Mouse (Mus musculus): Measurements from ENCODE around the gene Btn2a2. TPM values are rescaled to one million over a fixed set of nuclear protein-coding genes. Genes with fewer than 3 reads are reported as not detected.

Gene Btn2a2
- polyA plus RNA-seq, 1 experiment from 2014 or later: not detected

DNA sequence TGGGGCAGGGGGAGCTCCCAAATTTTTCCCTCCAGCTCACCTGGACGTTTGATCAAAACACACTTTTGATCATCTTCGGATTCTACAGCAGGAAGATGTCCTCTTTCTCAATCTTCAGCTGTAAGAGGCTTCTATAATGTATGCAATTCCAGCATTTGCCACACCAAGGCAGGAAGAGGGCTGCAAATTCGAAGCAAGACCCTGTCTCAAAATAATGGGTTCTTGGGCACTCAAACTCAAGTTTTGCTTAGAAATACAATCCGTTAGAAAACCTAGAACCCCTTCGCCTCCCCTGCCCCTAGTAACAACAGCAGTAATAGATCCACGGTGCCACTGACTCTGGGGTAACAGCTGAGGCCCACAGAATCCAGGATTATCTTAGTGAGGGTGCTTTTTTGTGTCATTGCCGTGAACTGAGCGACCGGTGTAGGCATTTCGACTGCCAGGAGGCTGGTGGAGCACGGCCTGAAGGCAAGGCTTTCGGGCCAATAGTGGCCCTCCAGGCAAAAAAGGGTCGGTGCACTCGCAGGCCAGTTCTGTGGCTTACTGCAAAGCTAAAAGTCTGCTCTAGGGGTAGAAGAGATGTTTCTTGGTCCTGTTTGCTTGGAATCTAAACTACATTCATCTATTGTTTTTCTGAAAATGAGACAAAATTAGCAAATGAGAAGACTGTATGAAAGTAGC, 17.1 kb upstream of the Btn2a2 start:
- Histone ChIP-seq H3K27ac (peak overlapping the region; percentile 76), H3K4me1 (replicated peaks) (peaks cover 66% of the 10 kb centered on the region), H3K36me3 (no peaks in the 10 kb centered on the region), H3K27me3 (no peaks in the 10 kb centered on the region), H3K9ac (peak overlapping the region; percentile 77), H3K9me3 (replicated peaks) (no peaks in the 10 kb centered on the region), H3K4me3 (replicated peaks) (peak overlapping the region; percentile 59), H3K4me2 (peak overlapping the region; percentile 81)
- WGBS (ENCODE audit: insufficient replicate concordance): 2% methylated on average over 14 of the region's 14 CpGs
- ATAC-seq (ENCODE audit: low read depth) (peak; percentile 50), DNase-seq (no peak)

GRCm38 (mm10) chr13:23503797-23504196, 15.1 kb upstream of the Btn2a2 start:
- H3K4me2 ChIP-seq: peak overlapping the region; percentile 52

DNA sequence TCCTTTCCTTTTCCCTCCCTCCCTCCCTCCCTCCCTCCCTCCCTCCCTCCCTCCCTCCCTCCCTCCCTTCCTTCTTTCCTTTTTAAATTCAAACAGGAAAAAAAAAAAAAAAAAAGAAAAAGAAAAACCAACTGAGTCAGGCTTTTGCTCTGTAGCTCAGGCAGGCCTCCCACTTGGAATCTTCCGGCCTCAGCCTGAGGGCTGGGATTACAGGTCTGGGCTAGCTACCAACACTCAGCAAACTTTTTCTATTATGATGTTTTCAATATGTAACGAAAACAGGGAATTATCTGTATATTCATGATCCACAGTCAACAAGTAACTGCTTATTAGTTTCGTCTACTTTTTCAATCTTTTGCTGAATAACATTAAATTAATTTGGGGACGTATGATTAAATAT, 14.3 kb upstream of the Btn2a2 start:
- H3K9ac ChIP-seq: no peak overlapping the region
- ATAC-seq (ENCODE audit: low read depth): no peak
- no peak overlapping the region for H3K4me2 ChIP-seq
- no peak for DNase-seq
- peaks cover 76% of the 10 kb centered on the region for H3K4me1 ChIP-seq (replicated peaks)
- no peaks in the 10 kb centered on the region for H3K36me3 ChIP-seq
- 64% methylated on average over 4 of the region's 4 CpGs for WGBS (ENCODE audit: insufficient replicate concordance)
- no peaks in the 10 kb centered on the region for H3K27me3 ChIP-seq
- H3K27ac ChIP-seq: no peak overlapping the region
- H3K9me3 ChIP-seq (replicated peaks): no peaks in the 10 kb centered on the region
- H3K4me3 ChIP-seq (replicated peaks): no peak overlapping the region

More at GRCm38 (mm10) chr13:23503797-23504196, 15.1 kb upstream of the Btn2a2 start:
- H3K4me1 ChIP-seq (replicated peaks): peaks cover 73% of the 10 kb centered on the region
- ATAC-seq (ENCODE audit: low read depth) (no peak), DNase-seq (peak; percentile 74)
- H3K9ac ChIP-seq: peak overlapping the region; percentile 22; the same call in 1 of the 2 replicates
- H3K27ac ChIP-seq: no peak overlapping the region
- no peaks in the 10 kb centered on the region for H3K27me3 ChIP-seq
- H3K9me3 ChIP-seq (replicated peaks): no peaks in the 10 kb centered on the region
- H3K4me3 ChIP-seq (replicated peaks): peak overlapping the region; percentile 28; the same call in 1 of the 2 replicates
- no peaks in the 10 kb centered on the region for H3K36me3 ChIP-seq
- WGBS (ENCODE audit: insufficient replicate concordance): 1% methylated on average over 9 of the region's 9 CpGs

DNA sequence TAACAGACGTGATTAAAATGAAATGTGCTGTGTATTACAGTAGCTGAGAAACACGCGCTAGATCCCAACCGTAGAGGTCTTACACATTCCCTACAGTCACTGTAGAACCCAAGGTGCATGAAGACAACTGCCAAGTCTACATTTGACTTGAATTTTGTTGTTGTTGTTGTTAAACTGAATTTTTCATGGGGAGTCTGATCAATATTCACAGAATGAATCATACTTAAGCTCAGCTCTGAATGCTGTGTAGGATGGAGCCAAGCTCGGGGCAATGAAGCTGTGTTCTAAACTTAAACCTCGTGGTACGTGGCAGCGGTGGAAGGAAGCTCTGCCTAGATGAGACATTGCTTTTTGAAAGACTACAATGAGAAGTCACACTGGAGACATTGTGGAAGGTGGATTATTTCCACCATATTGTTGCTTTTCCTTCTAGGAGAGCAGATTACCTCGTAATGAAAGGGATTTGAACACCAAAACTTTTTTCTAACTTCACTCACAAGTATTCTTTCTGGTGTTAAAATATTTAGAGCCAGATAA, 13.4 kb upstream of the Btn2a2 start:
- Histone ChIP-seq H3K9ac (peak overlapping the region; percentile 59), H3K9me3 (replicated peaks) (no peaks in the 10 kb centered on the region), H3K4me3 (replicated peaks) (peak overlapping the region; percentile 51), H3K36me3 (no peaks in the 10 kb centered on the region), H3K4me2 (peak overlapping the region; percentile 76), H3K4me1 (replicated peaks) (peaks cover 78% of the 10 kb centered on the region), H3K27me3 (no peaks in the 10 kb centered on the region), H3K27ac (0 out of 2 replicates have a peak overlapping the region, but pooled peaks have one; percentile 51)
- DNase-seq (no peak), ATAC-seq (ENCODE audit: low read depth) (no peak)
- WGBS (ENCODE audit: insufficient replicate concordance): 19% methylated on average over 9 of the region's 9 CpGs

DNA sequence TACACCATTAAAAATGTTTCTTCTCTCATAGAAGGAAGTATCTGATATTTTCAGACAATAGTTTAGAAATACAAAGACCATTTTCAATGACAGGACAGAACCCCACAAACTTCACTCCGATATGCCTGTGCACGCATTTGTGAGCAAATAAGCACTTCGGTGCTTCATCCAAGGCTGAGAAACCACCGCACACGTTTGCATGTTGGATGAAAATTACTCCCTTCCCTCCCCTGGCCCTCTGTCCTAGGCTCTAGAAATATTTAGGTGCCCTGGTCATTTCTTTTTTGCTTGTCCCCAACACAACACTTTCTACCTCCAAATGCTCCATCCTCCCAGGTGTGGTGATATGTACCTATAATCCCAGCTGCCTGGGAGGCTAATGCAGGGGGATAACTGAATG, 12.9 kb upstream of the Btn2a2 start:
- Histone ChIP-seq H3K36me3 (no peaks in the 10 kb centered on the region), H3K4me2 (peak overlapping the region; percentile 76), H3K27me3 (no peaks in the 10 kb centered on the region), H3K9ac (peak overlapping the region; percentile 59), H3K4me1 (replicated peaks) (peaks cover 76% of the 10 kb centered on the region), H3K9me3 (replicated peaks) (no peaks in the 10 kb centered on the region), H3K4me3 (replicated peaks) (peak overlapping the region; percentile 51), H3K27ac (no peak overlapping the region)
- DNase-seq: no peak
- 21% methylated on average over 5 of the region's 5 CpGs for WGBS (ENCODE audit: insufficient replicate concordance)
- no peak for ATAC-seq (ENCODE audit: low read depth)

- Histone ChIP-seq H3K27me3 (no peaks in the 10 kb centered on the region), H3K4me1 (replicated peaks) (peaks cover 69% of the 10 kb centered on the region), H3K9ac (no peak overlapping the region), H3K36me3 (no peaks in the 10 kb centered on the region), H3K9me3 (replicated peaks) (no peaks in the 10 kb centered on the region), H3K4me3 (replicated peaks) (peak overlapping the region; percentile 58), H3K27ac (no peak overlapping the region), H3K4me2 (peak overlapping the region; percentile 76)
- WGBS (ENCODE audit: insufficient replicate concordance): under 1% methylated on average over 17 of the region's 17 CpGs
- DNase-seq (peak; percentile 88), ATAC-seq (ENCODE audit: low read depth) (peak; percentile 79)
Measured at GRCm38 (mm10) chr13:23500424-23501200, 12.0 kb upstream of the Btn2a2 start.

DNA sequence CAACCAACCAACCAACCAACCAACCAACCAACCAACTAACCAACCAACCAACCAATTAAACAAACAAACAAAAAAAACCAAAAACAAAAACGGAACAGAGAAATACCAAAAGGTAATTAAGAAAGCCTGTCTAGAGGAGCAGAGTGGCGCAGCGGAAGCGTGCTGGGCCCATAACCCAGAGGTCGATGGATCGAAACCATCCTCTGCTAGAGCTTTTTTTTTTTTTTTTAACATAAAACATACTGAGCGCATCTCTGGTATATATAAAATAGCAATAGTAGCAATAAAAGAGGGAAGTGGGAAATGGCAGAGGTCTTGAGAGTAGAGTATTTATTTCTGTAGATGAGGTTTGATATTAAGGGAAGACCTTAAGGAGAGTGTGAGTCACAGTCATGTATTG, 11.3 kb upstream of the Btn2a2 start:
- Histone ChIP-seq H3K4me1 (replicated peaks) (peaks cover 63% of the 10 kb centered on the region), H3K4me3 (replicated peaks) (peak overlapping the region; percentile 58), H3K36me3 (no peaks in the 10 kb centered on the region), H3K4me2 (peak overlapping the region; percentile 76), H3K9me3 (replicated peaks) (no peaks in the 10 kb centered on the region), H3K9ac (no peak overlapping the region), H3K27ac (no peak overlapping the region), H3K27me3 (no peaks in the 10 kb centered on the region)
- no peak for DNase-seq
- peak; percentile 58 for ATAC-seq (ENCODE audit: low read depth)
- WGBS (ENCODE audit: insufficient replicate concordance): 1% methylated on average over 7 of the region's 7 CpGs

DNA sequence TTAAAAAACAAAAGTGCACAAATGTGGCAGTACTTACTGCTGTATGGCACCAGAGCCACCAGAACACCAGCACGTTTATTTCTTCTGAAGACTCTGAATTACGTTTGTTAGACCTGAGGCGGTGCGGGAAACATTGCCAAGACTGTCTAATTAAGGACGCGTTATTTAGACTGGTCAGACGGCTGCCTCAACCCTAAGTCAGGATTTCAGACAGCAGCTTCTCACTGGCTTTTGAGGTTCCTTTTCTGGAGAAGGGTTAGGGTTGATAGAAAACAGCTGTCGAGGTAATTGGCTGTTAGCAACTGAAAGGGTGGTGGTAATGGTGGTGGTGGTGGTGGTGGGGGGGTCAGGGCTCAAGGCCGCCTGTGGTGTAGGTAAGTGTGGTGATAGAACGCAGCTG, 10.0 kb upstream of the Btn2a2 start:
- Histone ChIP-seq H3K27ac (peak overlapping the region; percentile 15; the same call in 1 of the 2 replicates), H3K4me3 (replicated peaks) (peak overlapping the region; percentile 58), H3K4me1 (replicated peaks) (peaks cover 55% of the 10 kb centered on the region), H3K9ac (peak overlapping the region; percentile 56), H3K4me2 (peak overlapping the region; percentile 76), H3K27me3 (no peaks in the 10 kb centered on the region), H3K9me3 (replicated peaks) (no peaks in the 10 kb centered on the region), H3K36me3 (no peaks in the 10 kb centered on the region)
- DNase-seq: no peak
- ATAC-seq (ENCODE audit: low read depth): no peak
- 12% methylated on average over 10 of the region's 10 CpGs for WGBS (ENCODE audit: insufficient replicate concordance)

DNA sequence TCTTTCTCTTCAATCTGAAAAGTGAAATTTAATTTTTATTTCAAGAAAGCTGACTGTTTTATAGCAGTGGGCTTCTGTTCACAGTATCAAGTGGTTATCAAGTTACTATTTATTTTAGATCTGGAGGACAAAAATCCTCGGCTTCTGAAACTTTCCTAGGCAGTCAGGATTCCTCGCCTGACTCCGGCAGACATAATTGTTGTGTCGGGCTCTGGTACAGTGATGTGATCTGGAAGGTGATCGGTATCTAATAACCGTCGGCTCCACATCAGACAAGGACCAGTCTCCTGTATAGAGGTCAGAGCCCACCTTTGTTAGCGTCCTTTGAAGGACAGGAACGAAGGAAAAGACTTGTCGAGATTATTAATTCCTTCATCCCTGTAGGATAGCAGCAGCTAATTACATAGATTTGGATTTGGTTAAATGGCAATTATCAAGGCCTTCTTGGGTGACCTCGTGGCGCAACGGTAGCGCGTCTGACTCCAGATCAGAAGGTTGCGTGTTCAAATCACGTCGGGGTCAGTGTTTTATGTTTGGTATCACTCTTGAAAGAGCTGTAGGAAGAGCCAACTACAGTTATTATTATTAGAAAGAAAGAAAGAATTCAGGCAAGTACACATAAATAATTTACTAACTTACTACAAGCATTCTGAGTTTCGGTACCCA, 9.1 kb upstream of the Btn2a2 start:
- Histone ChIP-seq H3K36me3 (no peaks in the 10 kb centered on the region), H3K9me3 (replicated peaks) (no peaks in the 10 kb centered on the region), H3K27ac (no peak overlapping the region), H3K9ac (peak overlapping the region; percentile 56; the same call in 1 of the 2 replicates), H3K4me1 (replicated peaks) (peaks cover 52% of the 10 kb centered on the region), H3K4me2 (peak overlapping the region; percentile 76), H3K27me3 (no peaks in the 10 kb centered on the region), H3K4me3 (replicated peaks) (peak overlapping the region; percentile 58)
- ATAC-seq (ENCODE audit: low read depth) (peak; percentile 54; the same call in 1 of the 2 replicates), DNase-seq (peak; percentile 70)
- 1% methylated on average over 19 of the region's 19 CpGs for WGBS (ENCODE audit: insufficient replicate concordance)

GRCm38 (mm10) chr13:23495526-23495925, 6.9 kb upstream of the Btn2a2 start:
- no peaks in the 10 kb centered on the region for H3K27me3 ChIP-seq
- ATAC-seq (ENCODE audit: low read depth): no peak
- H3K9me3 ChIP-seq (replicated peaks): no peaks in the 10 kb centered on the region
- no peak overlapping the region for H3K4me2 ChIP-seq
- H3K4me3 ChIP-seq (replicated peaks): no peak overlapping the region
- no peak for DNase-seq
- H3K4me1 ChIP-seq (replicated peaks): peaks cover 56% of the 10 kb centered on the region
- H3K36me3 ChIP-seq: no peaks in the 10 kb centered on the region
- no peak overlapping the region for H3K27ac ChIP-seq
- H3K9ac ChIP-seq: no peak overlapping the region
- 63% methylated on average over 6 of the region's 6 CpGs for whole genome bisulfite sequencing (ENCODE audit: insufficient replicate concordance)

DNA sequence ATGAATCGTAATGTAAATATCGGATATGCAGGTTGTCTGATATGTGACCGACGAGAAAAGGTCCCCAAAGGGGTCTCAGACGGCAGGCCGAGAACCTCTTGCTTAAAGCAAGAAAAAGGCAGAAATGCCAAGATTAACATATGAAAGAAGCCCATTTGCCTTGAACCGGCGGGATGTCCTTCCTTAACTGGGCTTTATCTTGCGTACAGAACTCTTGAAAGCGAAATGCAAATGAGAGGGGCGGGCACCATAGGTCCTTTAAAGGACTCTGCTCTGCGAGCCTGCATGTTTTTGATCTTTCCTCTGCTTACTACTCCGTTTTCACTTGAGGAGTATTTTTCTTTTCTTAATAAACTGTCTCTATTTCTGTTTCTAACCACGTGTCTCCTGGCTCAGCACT, 3.3 kb upstream of the Btn2a2 start:
- H3K9ac ChIP-seq: peak overlapping the region; percentile 46
- ATAC-seq (ENCODE audit: low read depth) (no peak), DNase-seq (no peak)
- peaks cover 39% of the 10 kb centered on the region for H3K4me1 ChIP-seq (replicated peaks)
- H3K4me3 ChIP-seq (replicated peaks): peak overlapping the region; percentile 46
- H3K9me3 ChIP-seq (replicated peaks): no peaks in the 10 kb centered on the region
- H3K4me2 ChIP-seq: peak overlapping the region; percentile 66
- H3K27me3 ChIP-seq: peaks cover 13% of the 10 kb centered on the region
- 9% methylated on average over 14 of the region's 14 CpGs for WGBS (ENCODE audit: insufficient replicate concordance)
- H3K36me3 ChIP-seq: no peaks in the 10 kb centered on the region
- no peak overlapping the region for H3K27ac ChIP-seq

Data from liver, embryonic 13.5 days (tissue).